Mouse (Mus musculus) heart, embryonic 11.5 days (tissue): Measurements from ENCODE around the gene Crocc. TPM values are rescaled to one million over a fixed set of nuclear protein-coding genes. Genes with fewer than 3 reads are reported as not detected.

Source experiments
- ATAC-seq: fragments of 200-750 bp; cut with Nextera tagmentation; replicated peaks from 2 replicates; pipeline ENCODE4 v1.8.0; 2017; ENCODE audit warnings: moderate library complexity; ENCODE audit not compliant: insufficient number of reproducible peaks, low FRiP score, low TSS enrichment
- H3K27ac ChIP-seq: fragments of 300-500 bp; sonication (generic); 2 replicates; pipeline ENCODE4 v1.5.1; 2014; ENCODE audit warnings: mild to moderate bottlenecking, low read depth, low read length
- H3K27me3 ChIP-seq: fragments of 300-500 bp; sonication (generic); 2 replicates; pipeline ENCODE4 v1.6.1; 2014; ENCODE audit warnings: mild to moderate bottlenecking, low read length, mixed read lengths; ENCODE audit not compliant: control insufficient read depth, insufficient read depth
- H3K36me3 ChIP-seq: fragments of 300-500 bp; sonication (generic); 2 replicates; pipeline ENCODE4 v1.6.1; 2014; ENCODE audit warnings: mild to moderate bottlenecking, low read length, moderate library complexity, mixed read lengths; ENCODE audit not compliant: control insufficient read depth, insufficient read depth
- H3K4me1 ChIP-seq: fragments of 300-500 bp; sonication (generic); 2 replicates; pipeline ENCODE4 v1.6.1; 2014; ENCODE audit warnings: low read length; ENCODE audit not compliant: control insufficient read depth, insufficient read depth
- H3K4me2 ChIP-seq: fragments of 300-500 bp; sonication (generic); 2 replicates; pipeline ENCODE4 v1.6.1; 2014; ENCODE audit warnings: mild to moderate bottlenecking, moderate library complexity
- H3K4me3 ChIP-seq: fragments of 300-500 bp; sonication (generic); 2 replicates; pipeline ENCODE4 v1.5.1; 2014; ENCODE audit warnings: low read depth, low read length
- H3K9ac ChIP-seq: fragments of 300-500 bp; sonication (generic); 2 replicates; pipeline ENCODE4 v1.6.1; 2014; ENCODE audit warnings: mild to moderate bottlenecking, low read depth, low read length, moderate library complexity
- H3K9me3 ChIP-seq: fragments of 300-500 bp; sonication (generic); replicated peaks from 2 replicates; pipeline ENCODE4 v1.6.1; 2016; ENCODE audit warnings: low read length; ENCODE audit not compliant: control insufficient read depth
- WGBS: fragments of 180-500 bp; shearing (Covaris S2); extraction: QIAGEN DNeasy Blood & Tissue Kit; methylation state at CpG from one replicate; pipeline ENCODE4 v1.1.7; 2014; ENCODE audit not compliant: insufficient replicate concordance; 5-methylcytosine and 5-hydroxymethylcytosine counted together
- polyA plus RNA-seq: library from polyadenylated mRNA; unstranded; fragments of >200 nt; fragmentation: Nextera tagmentation; extraction: Ambion mirVana; gene quantifications from 2 replicates; pipeline ENCODE4 v1.2.1, GENCODE M21; 2014

Crocc gene
- polyA plus RNA-seq, 1 experiment from 2014 or later = 4.7 TPM

DNA sequence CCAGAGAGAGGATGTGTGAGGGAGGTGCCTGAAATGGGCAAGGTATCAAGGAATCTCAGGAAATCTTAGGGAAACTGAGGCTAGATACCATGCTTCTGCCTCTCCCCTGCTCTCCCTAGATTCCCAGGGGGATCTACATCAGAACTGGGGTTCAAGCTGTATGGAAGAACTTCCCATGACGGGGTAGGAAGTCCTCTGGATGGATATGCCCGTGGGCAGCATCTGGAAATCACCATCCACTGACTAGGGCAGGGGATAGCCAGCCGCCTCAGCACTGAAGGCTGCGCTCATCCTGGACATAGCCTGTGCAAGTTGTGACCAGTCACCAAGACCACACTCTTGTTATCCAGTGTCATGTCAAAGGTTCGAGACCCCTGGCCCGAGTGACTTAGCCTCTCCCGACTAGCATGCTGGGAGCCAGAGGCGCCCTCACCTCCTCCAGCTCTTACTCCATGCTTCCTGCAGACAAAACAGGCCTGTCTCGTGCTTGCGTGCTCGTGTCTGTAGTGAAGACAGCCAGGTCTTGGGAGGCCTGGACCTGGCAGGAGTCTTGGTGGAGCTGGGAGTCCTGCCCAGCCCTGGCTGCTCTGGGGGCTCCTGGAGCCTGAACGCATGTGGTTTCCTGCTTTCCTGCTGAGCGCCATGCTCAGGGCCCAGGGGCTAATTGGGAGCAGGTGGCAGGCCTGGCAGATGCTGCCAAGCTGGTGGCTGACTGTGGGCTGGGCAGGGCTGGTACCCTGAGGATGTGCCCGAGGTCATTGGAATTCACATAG lies 48.6 kb downstream of the Crocc start:
- Histone ChIP-seq H3K9me3 (no peaks in the 10 kb centered on the region), H3K36me3 (peaks cover 20% of the 10 kb centered on the region), H3K4me1 (peaks cover 15% of the 10 kb centered on the region), H3K27ac (no peak overlapping the region), H3K27me3 (no peaks in the 10 kb centered on the region), H3K4me2 (peak overlapping the region; percentile 80), H3K4me3 (peak overlapping the region; percentile 65), H3K9ac (peak overlapping the region; percentile 81)
- no peak for ATAC-seq
- WGBS = 54% methylated on average over 14 of the region's 14 CpGs

DNA sequence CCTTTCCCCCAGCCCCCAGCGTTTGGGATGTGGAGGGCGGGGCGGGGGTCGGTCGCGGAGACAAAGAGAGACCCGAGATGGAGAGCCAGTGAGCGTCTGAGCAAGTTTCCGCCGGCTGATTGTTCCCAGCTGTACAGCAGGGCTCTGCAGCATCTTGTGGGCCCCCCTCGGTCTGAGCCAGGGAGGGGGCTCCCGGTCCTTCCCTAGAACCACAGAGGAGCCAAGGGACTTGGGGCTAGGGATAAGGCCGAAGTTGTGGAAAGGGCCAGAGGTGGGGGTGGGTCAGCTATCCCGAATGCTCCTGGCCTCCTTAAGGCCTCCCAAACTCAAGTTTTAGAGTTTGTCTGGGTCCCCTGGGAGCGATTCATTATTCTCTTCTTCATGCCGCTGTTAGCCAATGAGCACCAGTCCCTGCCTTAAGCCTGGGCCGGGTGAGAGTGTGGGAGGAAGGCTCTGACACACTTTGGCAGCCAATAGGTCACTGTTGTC lies 49.4 kb downstream of the Crocc start:
- Histone ChIP-seq H3K4me3 (peak overlapping the region; percentile 65), H3K9me3 (no peaks in the 10 kb centered on the region), H3K4me1 (peaks cover 11% of the 10 kb centered on the region), H3K9ac (peak overlapping the region; percentile 81), H3K27me3 (no peaks in the 10 kb centered on the region), H3K36me3 (peaks cover 25% of the 10 kb centered on the region), H3K27ac (peak overlapping the region; percentile 63), H3K4me2 (peak overlapping the region; percentile 80)
- peak; percentile 19; the same call in 1 of the 2 replicates for ATAC-seq
- WGBS = 1% methylated on average over 17 of the region's 17 CpGs

DNA sequence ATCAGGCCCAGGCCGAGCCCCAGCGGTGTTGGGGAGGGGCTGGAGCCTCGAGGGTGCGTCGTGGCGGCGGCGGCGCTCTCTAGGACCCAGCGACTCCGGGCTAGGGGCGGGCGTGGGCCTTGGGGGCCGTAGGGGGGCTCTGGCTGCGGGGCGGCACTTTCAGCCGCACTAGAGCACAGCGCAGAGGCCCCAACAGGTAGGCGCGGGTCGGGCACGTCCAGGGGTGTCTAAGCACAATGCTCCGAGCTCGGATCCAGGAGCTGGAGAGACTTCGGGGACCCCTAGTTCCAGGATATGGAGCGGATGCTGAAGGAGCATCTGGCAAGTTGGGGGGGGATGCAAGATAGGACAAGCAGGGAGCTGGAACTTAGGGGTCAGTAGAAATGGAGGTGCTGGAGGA lies 49.8 kb downstream of the Crocc start:
- Histone ChIP-seq H3K9me3 (no peaks in the 10 kb centered on the region), H3K27me3 (no peaks in the 10 kb centered on the region), H3K27ac (peak overlapping the region; percentile 63), H3K36me3 (peaks cover 23% of the 10 kb centered on the region), H3K4me2 (peak overlapping the region; percentile 80), H3K4me1 (peaks cover 11% of the 10 kb centered on the region), H3K4me3 (peak overlapping the region; percentile 65), H3K9ac (peak overlapping the region; percentile 81)
- peak; percentile 70 for ATAC-seq
- under 1% methylated on average over 26 of the region's 26 CpGs for WGBS

DNA sequence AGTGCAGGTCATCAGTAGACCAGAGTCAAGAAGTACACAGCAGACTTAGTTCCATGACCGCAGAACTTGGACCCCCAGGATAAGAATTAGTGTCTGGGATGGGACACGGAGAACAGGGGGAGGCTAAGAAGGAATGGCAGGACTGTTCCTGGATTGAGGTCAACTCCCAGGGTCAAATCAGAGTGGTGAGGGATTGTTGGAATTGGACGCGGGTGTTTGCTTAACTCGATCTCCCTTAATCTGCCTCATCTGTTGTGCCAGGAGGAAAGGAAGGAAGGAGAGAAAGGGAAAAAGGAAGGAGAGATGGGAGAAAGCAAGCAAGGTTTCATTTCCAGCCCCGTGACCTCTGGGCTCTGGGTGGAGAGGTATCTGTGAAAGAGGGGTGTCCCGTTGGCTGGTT lies 50.2 kb downstream of the Crocc start, which contains the start of gene Mfap2:
Gene Mfap2, plus strand, starts transcription at position 301 of the 400 bp plus-strand sequence.
- peaks cover 11% of the 10 kb centered on the region for H3K4me1 ChIP-seq
- no peak for ATAC-seq
- WGBS = 18% methylated on average over 7 of the region's 7 CpGs
- peak within 1 kb of the TSS; percentile 65 for H3K4me3 ChIP-seq
- peak within 1 kb of the TSS; percentile 80 for H3K4me2 ChIP-seq
- peaks cover 23% of the 10 kb centered on the region for H3K36me3 ChIP-seq
- H3K27me3 ChIP-seq = no peaks in the 10 kb centered on the region
- peak within 1 kb of the TSS; percentile 63 for H3K27ac ChIP-seq
- peak within 1 kb of the TSS; percentile 81 for H3K9ac ChIP-seq
- no peaks in the 10 kb centered on the region for H3K9me3 ChIP-seq

DNA sequence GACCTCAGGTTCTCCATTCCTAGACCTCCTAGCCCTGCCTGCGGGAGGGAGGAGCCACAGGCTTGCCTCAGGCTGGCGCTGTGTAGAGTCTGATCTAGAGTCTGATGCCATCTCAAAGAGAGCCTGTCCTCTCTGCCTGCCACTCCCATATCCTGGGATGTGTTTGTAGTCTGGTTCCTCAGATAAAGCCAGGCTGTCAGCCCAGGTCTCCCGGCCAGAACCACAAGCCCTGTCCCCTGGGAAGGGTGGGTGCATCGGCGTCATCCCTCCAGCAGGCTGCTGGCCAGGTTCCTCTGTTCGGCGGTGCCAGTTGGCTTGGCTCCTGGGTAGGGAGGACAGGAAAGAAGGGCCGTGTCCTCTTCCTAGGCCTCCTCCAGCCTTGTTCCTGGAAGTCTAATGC lies 52.3 kb downstream of the Crocc start:
- peaks cover 23% of the 10 kb centered on the region for H3K36me3 ChIP-seq
- no peak overlapping the region for H3K27ac ChIP-seq
- no peak overlapping the region for H3K4me3 ChIP-seq
- no peak overlapping the region for H3K9ac ChIP-seq
- peaks cover 11% of the 10 kb centered on the region for H3K4me1 ChIP-seq
- ATAC-seq = no peak
- H3K9me3 ChIP-seq = no peaks in the 10 kb centered on the region
- 83% methylated on average over 8 of the region's 8 CpGs for WGBS
- H3K4me2 ChIP-seq = no peak overlapping the region
- no peaks in the 10 kb centered on the region for H3K27me3 ChIP-seq

DNA sequence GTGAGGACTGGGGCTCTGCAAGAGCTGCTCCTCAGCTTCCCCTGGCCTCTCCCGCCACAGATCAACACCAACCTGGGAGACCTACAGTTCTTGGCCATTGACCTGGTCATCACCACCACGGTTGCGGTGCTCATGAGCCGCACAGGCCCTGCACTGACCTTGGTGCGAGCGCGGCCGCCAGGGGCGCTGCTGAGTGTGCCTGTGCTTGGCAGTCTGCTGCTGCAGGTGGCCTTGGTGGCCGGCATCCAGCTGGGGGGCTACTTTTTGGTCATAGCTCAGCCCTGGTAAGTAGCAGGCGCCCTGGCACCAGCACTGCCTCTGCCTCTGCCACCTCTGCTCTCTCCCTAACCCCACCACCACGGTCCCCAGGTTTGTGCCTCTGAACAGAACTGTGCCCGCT lies 54.4 kb downstream of the Crocc start:
- Histone ChIP-seq H3K4me1 (no peaks in the 10 kb centered on the region; the same call in 1 of the 2 replicates), H3K27ac (no peak overlapping the region), H3K4me3 (no peak overlapping the region), H3K36me3 (peaks cover 24% of the 10 kb centered on the region), H3K27me3 (no peaks in the 10 kb centered on the region), H3K9ac (no peak overlapping the region), H3K9me3 (no peaks in the 10 kb centered on the region), H3K4me2 (no peak overlapping the region)
- WGBS = 79% methylated on average over 13 of the region's 13 CpGs
- no peak for ATAC-seq

DNA sequence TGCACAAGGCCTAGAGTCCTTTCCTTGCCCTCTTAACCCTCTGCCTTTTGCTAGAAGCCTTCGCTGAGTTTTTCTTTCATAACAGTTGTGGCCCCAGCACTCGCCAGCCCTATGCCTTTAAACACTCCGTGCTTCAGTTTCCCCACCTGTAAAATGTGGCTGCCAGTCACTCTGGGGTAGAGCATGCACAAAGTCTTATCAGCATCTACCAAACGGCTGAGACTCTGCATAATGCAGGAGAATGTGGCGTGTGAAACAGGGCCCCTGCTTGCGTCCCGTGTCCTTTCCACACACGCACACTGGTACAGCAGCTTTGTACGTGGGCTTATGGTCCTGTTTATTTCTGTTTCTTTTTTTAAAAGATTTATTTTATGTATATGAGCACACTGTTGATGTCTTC lies 63.5 kb downstream of the Crocc start:
- Histone ChIP-seq H3K36me3 (peaks cover 35% of the 10 kb centered on the region), H3K27ac (no peak overlapping the region), H3K4me1 (no peaks in the 10 kb centered on the region), H3K9me3 (no peaks in the 10 kb centered on the region), H3K27me3 (no peaks in the 10 kb centered on the region), H3K9ac (no peak overlapping the region), H3K4me2 (no peak overlapping the region), H3K4me3 (no peak overlapping the region)
- ATAC-seq = no peak
- WGBS = 89% methylated on average over 9 of the region's 9 CpGs

DNA sequence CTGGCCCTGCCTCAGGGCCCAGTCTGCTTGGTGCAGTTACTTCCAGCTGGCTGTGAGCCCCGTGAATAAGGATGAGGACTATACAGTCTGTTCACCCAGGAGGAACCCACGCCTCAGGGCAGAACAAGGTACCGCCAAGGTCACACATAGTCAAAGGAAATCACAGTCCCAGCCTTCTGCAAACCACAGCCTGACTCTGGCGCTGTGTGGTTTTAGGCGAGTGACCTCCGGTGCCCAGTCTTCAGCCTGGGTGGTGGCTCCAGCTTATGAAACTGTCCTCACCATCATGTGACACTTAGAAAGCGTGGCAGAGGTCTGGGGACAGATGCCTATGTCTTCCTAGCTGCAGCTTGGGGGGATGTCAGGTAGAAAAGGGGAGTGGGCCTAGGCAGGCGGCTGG lies 64.5 kb downstream of the Crocc start:
- Histone ChIP-seq H3K9me3 (no peaks in the 10 kb centered on the region), H3K27me3 (no peaks in the 10 kb centered on the region), H3K36me3 (peaks cover 34% of the 10 kb centered on the region), H3K9ac (no peak overlapping the region), H3K27ac (no peak overlapping the region), H3K4me3 (no peak overlapping the region), H3K4me1 (no peaks in the 10 kb centered on the region), H3K4me2 (no peak overlapping the region)
- 86% methylated on average over 8 of the region's 8 CpGs for WGBS
- ATAC-seq = no peak

DNA sequence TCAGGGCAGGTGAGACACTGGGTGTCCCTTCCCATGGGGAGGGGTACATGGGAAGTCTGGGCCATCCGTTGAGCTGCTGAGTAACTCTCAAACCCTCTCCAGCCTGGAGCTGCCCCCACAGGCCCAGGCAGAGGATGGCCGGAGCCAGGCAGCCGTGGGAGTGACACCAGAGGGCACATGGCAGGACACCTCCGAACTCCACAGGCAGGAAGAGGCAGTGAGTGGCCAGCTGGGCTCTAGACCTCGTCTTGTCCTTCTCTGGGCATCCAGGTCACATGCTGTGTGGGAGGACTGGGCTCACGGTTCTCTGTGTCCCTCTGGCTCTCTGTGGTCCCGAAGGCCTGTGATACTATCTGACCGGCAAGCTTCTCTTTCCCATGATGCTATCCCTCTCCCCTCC lies 66.5 kb downstream of the Crocc start:
- Histone ChIP-seq H3K9ac (no peak overlapping the region), H3K4me1 (no peaks in the 10 kb centered on the region), H3K9me3 (no peaks in the 10 kb centered on the region), H3K4me3 (no peak overlapping the region), H3K27me3 (no peaks in the 10 kb centered on the region), H3K4me2 (no peak overlapping the region), H3K27ac (no peak overlapping the region), H3K36me3 (peaks cover 24% of the 10 kb centered on the region)
- 82% methylated on average over 8 of the region's 8 CpGs for WGBS
- no peak for ATAC-seq
